Mouse (Mus musculus) thymus, postnatal 36 days (tissue): ENCODE data around the gene Ggt5.
"Not testable (repeated sequence)": the region's sequence is repeated elsewhere in the genome, so short reads cannot be mapped to it uniquely, and the experiment has no call there.

Experiments
- DNase-seq, 2 experiments: peaks; one replicate each; pipeline ENCODE4 v3.0.0; 2022; ENCODE audit warnings: mixed read lengths in 2 of 2

Ggt5 gene

DNA sequence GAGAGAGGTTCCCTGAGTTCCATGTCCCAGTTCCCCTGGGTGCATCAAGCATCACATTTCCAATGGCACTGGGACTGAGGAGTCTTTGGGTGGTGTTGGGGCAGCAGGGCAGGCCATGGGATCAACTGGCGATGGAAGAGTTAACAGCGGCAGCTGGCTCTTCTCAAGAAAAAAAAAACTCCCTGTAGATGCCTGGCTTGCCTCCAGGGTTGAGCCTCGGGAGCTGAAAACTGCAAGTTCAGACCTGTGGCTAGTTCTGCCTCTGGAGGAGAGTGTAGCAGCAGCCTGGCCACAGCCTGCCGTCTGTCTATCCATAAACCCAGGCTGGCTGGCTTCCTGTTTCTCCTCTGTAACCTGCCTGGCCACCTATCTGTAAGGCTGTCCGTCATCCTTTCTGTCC lies at the start of gene Ggt5:
Gene Ggt5, plus strand, starts transcription at position 212 of the 400 bp plus-strand sequence.
- DNase-seq: peak in 1 of 2 experiments; percentile 25

DNA sequence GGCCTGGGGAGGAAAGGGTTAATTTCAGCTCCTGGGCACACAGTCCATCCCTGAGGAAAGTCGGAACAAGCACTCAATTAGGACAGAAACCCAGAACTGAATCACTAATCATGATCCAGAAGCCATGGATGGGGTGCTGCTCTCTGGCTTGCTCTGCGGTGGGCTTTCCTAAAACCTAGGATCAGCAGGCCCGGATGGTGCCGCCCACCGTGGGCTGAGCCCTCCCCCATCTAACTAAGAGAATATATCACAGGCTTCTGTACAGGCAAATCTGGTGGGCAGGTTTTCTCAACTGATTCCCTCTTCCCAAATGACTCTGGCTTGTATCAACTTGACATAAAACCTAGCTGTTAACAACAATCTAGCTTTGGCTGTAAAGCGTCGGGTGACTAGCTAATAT lies 41.2 kb upstream of the Ggt5 start:
- no peak for DNase-seq

DNA sequence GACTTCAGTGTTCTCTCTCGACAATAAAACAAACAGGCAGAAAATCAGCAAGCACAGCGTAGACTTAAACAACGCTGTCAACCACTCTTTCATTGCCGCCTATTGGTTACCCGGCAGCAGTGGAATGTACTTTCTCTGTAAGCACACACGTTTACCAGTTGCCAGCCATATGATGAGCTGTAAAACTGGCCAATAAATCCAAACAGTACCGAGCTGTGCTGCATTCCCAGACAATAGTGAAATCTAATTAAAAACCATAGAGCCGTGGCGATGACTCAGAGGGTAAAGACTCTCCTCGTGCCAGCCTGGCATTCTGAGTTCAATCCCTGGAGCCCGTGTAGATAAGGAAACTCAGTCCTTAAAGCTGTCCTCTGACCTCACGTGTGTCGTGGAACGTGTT lies 40.7 kb upstream of the Ggt5 start:
- no peak for DNase-seq

DNA sequence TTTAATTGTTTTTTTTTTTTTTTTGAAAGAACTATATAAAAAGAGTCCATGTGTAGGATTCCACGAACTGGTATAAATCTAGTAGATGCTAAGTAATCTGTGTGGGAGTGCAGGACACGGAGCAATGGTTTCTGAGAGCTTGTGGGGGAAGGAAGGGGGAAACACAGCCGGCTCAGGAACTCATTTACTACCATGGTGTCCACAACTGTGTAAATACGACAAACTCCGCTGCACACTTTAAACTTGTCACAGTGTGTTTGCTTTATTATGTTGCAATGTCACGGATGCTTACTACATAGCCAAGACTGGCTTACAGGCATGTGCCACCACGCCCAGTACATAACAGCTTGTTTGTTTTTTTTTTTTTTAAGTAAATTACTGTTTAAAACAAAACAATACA lies 39.3 kb upstream of the Ggt5 start:
- no peak for DNase-seq

DNA sequence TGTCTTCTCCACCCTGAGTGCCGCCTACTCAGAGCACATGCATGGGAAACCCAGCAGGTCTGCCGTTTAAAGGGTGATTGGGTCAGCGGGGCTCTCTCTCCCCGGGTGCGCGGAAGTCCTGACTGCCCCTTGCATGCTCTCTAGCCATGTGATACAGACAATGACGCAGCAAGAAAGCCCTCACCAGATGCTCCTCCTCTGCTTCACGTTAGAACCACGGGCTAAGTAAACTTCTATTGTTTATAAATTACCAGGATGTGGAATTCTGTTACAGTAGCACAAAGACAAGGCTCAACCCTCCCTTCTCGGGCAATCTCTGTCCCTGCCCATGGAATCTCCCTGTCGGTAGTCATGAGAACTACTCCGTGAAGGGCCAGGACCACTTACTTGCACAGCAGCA lies 38.0 kb upstream of the Ggt5 start:
- no peak for DNase-seq

DNA sequence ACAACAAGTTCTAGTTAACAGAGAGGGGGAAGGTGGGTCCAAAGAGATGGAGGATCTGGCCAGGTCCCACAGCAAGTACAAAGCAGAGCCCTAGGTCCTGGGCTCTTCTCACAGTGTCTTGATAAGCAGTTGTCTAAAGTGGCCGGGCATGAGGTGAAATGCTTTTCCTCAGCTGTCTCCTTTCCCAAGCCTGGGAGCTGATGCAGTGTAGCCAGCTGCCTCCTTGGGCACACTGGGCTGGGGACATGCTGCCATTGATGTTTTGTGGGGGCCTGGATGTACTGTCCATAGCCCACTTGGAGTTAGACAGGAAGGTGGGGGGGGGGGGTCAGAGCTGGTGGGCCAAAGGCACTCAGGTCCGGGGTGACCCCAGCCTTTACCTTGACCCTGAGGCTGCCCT lies 37.0 kb upstream of the Ggt5 start:
- no peak for DNase-seq

DNA sequence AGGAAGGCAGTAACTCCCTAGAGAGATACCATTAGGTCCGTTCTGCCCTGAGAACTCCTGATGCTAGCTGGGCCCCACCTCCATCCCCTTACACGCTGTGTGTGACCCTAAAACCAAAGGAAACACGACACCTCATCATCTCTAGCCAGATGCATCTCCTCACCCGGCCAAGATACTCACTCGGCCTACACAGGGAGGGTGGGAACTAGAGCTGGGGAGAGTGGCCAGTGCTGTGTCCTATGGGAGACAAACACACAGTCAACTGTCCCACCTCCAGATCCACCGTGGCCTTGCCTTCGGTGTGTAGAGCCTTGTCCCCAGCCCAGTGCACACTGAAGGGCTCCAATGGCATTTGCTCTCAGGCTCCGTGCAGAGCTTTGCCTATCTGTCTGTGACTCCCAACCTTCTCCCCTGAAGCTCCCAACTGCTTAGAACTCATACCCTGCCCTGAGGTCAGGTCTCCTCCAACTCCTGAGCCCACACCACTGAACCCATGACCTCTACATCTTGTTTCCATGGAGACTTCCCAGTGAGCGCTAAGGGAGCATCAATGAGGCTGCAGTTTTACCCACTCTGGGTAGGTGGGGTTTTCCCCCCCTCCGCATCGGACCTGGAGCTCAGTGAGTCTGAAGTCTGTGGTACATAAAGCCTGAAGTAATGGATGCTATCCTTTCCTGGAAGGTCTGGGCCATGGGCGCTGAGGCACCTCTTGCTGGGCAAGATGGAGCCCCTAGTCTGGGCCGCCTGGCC lies 36.3 kb upstream of the Ggt5 start:
- DNase-seq: no peak

DNA sequence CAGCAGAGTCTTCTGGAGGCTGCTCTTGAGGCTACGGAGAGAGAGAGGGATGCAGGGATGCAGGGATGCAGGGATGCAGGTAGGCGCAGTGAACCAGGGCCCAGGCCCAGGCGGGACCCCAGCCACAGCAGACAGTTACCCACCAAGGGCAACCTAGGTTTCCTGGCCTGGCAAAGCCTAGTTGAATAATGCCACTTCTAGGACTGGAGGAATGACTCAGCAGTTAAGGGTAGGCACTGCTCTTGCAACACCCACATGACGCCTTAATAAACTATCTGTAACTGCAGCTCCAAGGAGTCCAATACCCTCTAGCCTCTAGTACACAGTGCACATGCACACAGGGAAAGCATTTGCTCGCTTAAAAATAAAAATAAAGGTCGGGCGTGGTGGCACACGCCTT lies 35.0 kb upstream of the Ggt5 start:
- DNase-seq: no peak

DNA sequence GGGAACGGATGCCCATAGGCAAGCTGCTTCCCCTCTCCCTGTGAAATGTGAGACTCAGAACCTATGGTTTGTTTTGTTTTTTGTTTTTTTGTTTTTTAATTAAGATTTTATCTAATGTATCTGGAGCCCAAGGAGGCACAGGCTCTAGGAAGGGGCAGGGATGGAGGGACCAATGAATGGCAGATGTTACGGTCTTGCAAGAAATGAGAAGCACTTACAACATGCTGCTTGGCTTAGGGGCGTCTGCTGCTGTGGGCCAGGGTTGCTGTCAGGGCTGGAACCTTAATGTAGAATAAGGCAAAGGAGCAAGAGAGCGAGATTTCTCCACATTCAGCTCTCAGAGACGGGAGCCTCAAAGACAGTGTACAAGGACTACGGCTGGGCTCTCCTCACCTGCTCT lies 33.6 kb upstream of the Ggt5 start:
- no peak for DNase-seq

DNA sequence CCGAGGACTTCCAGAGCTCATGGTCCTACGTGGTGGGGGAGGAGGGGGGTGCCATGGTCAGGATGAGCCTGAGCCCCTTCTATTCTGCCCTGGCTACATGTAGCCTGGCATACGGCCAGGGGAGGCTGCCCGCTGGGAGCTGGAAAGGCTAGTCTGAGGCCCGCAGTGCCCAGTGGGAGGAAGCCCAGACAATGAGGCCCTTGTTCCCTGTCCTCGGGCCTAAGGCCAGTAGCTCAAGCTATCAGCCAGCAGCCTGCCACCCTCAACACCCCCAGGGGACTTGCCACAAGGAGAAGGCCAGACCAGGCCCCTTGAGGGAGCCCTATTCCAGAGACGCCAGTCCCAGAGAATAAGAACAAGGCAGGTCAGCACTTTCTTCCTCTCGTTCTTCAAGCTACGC lies 33.1 kb upstream of the Ggt5 start:
- no peak for DNase-seq

DNA sequence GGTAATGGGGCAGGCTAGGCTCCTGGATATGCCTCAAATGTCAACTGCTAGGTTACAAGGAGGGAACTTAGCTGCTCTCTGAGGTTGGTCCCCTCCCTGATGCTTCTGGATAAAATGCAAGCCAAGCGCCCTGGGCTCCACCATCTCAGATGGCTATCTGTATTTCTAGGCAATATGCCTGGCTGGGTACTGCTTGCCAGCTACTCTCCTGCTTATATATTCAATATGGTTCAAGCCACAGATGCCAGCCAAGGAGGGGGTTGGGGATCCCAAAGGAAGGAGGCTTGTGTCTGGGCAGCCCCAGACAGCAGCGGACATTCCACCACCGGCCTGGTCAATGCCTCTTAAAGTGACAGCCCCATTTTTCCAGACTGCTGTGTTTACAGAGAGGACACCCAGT lies 30.6 kb upstream of the Ggt5 start:
- no peak for DNase-seq

DNA sequence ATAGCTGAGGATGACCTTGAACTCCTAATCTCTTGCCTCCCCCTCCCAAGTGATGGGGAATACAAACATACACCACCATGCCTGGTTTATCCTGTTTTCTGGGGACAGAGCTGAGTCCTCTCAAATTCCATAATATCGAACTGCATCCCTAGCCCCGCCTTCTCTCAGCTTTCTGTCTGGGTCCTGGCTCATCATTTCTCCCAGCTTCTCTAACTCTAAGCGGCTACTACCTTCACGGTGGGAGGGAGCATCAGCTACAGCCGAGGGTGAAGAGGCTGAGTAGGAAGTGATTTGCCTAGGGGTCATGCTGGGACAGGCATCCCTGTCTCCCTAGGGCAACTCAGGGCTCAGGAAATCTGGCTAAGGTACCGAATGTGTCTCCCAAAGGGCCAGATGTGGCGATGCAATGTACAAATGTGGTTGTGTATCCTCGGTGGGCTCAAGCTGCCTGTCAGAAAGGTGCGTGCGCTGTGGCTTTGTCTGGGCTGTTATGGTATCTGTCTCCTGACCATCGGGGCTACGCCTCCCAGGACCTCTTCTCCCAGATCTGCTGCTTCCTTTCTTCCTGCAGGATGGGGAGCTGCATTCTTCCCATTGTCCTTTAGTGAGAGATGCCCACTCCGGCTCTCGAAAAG lies 30.0 kb upstream of the Ggt5 start:
- DNase-seq: no peak

DNA sequence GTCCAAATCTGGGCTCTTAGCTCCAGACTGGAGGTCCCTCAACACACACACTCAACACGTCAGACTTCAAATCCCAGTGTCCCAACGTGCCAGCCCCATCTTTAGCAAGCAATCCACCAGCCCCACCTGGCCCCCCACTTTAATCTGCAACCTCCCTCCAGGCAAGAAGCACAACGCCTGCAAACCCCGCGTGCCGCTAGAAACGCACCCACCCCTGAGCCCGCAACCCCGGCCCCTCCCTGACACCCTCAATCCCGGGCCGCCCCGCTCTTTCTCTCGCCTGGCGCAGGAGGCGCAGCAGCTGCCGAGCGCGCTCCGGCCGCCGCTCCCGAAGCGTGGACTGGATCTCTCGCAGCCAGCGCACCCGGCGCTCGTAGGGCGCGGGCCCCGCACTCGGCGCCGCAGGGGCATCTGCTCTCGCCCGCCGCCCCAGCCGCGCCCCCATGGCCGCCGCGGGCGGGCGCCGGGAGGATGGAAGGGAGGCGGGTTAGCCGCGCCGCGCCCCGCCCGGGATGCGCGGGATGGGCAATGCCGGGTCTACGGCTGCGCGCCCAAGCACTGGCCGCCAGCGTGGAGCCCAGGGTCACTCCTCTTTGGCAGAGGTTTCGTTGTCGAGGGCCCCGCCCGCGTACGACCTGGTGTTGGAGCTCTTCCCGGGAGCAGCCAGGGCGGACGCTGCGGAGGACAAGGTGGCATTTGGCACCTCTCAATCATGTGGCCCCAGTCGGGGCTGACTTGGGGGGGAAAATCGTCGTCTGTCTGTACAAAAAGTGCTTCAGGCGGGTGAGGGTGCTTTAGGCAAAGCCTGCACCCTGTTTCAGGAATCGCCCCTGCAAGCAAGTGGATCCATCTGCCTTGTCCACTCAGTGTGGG lies 29.2 kb upstream of the Ggt5 start, which contains the start of gene Lrrc75b:
Gene Lrrc75b, minus strand, starts transcription at position 655 of the 873 bp plus-strand sequence.
- no peak for DNase-seq

DNA sequence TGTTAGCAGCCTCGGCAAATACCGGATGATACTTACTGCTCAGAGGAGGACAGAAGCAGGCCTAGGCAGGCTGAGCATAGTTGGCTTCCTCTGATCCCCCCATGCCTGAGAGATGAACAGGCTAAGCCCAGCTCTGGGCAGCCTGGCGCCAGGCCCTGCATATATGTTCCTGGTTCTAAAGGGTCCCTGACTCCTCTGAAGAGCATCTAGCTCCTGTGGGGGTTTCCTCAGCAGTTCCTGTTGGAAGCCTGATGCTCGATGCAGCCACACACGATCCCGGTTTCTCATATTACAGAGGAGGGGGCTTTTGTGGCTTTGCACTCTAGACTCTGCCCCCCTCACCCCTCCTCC lies 28.6 kb upstream of the Ggt5 start:
- no peak for DNase-seq

DNA sequence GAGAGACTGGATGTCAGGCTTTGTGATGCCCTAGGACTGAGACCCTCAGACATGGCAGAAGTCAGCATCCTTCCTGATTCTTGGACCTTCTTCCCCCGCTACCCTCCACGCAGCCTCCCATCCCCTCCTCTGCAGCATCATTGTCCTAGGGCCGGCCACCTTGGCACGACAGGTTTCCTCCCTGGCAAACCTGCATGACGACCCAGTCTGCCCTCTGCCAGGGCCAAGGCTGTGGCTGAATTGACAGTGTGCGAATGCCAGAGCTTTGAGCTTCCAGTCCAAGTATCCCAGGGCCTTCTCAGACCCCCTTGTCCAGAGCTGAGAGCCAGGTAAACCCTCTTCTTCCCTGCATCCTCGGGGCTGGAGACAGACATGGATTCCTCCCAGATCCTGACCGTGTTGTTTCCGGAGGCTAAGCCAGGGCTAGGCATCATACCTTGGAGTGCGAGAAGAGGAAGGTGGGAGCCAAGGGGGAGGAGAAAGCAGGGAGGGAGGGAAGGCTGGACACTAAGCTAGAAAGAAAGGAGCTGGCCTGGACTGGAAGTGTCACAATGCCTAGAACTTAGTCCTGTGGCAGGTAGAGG lies 28.0 kb upstream of the Ggt5 start, which contains the start of gene Ggt1:
Gene Ggt1, plus strand, starts transcription at position 534 of the 584 bp plus-strand sequence.
- no peak for DNase-seq

DNA sequence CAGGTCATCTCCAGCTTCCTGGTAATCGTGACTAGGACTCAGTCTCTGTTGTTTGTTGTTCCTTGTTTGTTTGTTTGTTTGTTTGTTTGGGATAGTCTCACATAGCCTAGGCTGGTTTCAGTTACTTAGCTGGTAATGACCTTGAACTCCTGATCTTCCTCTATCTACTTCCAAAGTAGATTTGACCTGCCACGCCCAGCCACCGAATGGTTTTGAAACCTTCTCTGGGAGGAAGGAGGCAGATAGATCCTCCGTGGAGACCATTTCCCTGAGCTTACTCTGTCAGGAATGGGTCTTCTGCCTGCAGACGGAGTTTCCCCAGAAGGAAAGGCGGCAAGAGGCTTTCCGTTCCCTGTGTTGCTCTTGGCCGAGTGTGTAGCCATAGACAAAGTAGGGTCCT lies 26.5 kb upstream of the Ggt5 start:
- no peak for DNase-seq

DNA sequence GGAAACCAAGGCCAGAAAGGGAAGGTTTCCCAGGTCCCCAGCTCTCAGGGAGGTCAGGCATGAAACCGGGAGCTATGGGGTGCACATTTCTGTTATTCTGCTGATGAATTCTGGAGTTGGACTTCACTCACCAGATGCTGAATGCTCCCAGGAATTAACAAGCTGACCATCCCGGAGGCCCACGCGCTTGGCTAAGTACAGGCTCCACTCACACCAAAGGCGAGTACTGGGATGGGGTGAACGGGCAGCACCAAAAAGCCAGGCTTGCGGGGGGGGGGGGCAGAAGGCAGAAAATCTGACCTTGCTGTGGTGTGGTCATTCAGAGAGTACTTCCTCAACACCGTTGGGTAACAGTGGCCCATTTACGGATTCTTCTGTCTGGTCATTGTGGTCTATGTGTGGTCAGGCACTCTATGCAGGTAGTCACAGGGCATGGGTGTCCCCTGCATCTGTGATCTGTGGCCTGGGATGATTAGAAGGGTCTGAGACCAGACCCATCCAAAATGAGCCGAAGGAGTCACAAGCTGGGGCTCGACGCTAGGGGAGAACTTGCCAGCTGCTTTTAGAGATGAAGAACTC lies 24.4 kb upstream of the Ggt5 start:
- no peak for DNase-seq

DNA sequence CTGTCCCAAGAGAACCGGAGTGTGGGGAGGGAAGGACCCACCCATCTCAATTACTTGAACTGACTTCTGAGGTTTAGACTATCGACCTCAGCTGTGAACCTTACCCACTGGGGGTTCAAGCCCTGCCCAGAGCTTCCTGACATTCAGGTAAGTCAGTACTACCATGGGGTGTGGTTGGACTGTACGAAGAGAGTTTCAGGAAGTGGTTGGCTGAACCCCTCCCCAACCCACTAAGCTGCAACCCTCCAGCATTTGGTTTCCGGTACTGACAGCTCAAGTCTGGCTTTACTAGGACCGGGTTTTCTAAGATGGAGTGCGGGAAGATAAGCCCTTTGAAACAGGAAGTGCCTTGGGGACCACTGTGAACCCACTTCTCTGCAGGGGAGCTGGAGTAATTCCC lies 23.7 kb upstream of the Ggt5 start:
- peak; percentile 73 to 82 for DNase-seq

DNA sequence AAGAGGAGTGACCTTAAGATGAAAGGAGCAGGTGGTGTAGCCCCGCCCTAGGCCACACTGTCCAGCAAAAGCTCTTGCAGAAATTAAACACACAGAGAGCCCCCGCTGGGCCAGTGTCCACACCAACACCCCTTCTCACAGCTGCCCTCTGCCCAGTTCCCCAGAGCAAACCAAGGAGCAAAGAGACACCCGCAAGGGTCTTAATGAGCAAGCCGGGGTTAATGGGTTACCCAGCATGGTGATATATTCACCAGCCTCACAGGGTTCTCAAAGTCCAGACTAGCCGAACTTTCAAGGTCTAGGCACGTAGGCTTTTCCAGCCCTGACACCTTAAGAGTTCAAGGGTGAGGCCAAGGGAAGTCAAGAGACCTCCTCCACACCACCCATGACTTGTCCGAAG lies 23.2 kb upstream of the Ggt5 start:
- DNase-seq: no peak

DNA sequence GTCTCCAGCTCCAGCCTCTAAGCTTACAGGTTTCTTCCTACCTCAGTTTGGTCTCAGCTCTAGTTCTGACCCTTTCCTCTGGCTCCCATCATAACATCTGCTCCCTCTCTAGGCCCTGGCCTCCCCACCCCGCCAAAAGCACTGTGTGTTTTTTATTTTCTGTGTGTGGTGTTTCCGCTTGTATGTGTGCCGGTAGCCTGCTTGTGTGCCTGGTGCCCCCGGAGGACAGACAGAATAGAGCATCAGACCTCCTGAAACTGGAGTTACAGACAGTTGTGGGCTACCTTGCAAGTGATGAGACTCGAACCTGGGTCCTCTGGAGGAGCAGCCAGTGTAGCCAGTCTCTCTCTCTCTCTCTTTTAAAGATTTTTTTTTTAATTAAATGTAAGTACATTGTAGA lies 22.8 kb upstream of the Ggt5 start:
- peak in 1 of 2 experiments; percentile 35 for DNase-seq

DNA sequence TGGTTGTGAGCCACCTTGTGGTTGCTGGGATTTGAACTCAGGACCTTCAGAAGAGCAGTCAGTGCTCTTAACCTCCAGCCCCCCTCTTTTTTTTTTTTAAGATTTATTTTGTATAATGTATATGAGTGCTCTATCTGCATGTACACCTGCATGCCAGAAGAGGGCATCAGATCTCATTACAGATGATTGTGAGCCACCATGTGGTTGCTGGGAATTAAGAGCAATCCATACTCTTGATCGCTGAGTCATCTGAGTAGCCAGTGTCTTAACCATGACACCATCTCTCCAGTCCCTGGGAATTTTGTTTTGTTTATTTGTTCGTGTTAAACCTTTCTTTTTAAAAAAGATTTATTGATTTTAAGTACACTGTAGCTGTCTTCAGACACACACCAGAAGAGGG lies 22.4 kb upstream of the Ggt5 start:
- not testable (repeated sequence) for DNase-seq

DNA sequence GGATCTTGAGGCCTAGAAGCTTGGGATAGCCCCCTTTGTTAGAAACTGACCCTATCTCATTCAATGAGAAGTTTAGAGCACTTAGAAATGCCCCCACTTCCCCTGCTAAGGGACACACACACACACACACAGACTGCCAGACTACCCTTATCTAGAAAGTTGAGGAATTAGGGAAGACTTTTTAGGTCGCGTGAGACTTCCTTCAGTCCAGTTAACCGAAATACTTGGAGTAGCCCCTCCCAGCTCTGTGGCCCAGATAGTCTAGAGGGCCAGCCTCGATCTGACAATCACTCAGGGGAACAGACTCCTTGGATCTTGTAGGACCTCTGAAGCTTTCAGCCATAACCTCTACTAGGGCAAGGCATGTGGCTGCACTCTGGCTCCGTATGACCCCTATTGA lies 21.1 kb upstream of the Ggt5 start:
- DNase-seq: no peak

DNA sequence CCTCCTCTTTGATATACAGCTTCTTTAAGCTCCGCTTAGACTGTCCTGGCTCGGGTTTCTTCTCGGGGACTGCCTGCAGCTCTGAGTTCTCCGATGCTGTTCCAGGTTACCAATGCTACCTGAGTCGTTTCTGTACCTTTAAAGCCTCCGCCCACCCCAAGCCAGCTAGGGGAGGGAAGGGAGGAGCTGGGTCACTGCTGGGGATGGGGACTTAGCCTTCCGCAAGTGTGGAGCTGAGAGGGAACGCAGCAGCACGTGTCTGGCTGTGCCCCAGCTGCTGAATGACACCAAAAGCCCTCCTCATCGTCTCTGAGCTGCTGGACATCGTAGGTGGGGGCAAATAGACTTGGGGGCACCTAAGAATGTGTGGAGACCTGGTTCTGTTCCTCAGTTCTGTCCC lies 20.7 kb upstream of the Ggt5 start:
- no peak for DNase-seq
